Mouse (Mus musculus) left cerebral cortex, postnatal 36 days (tissue): ENCODE results near the gene Hist1h2ad. TPM values are rescaled to one million over a fixed set of nuclear protein-coding genes. Genes with fewer than 3 reads are reported as not detected.
"Not testable (repeated sequence)": the region's sequence is repeated elsewhere in the genome, so short reads cannot be mapped to it uniquely, and the experiment has no call there.

Experiments used
- DNase-seq, 2 experiments: peaks; one replicate each; pipeline ENCODE4 v3.0.0; 2021 to 2022; ENCODE audit warnings: low spot score in 2 of 2, mixed read lengths in 1 of 2
- intact Hi-C: fragments of 180-260 bp; cut with DNase I; formaldehyde crosslinking; loops from one replicate; pipeline ENCODE4 v1.15.1; 2025
- total RNA-seq, 2 experiments: library from RNA; stranded (reverse); gene quantifications; 2 replicates each; pipeline ENCODE4 v1.2.3; 2021

Gene Hist1h2ad
- total RNA-seq, 2 experiments from 2014 or later = 3.1 to 8.2 TPM

DNA sequence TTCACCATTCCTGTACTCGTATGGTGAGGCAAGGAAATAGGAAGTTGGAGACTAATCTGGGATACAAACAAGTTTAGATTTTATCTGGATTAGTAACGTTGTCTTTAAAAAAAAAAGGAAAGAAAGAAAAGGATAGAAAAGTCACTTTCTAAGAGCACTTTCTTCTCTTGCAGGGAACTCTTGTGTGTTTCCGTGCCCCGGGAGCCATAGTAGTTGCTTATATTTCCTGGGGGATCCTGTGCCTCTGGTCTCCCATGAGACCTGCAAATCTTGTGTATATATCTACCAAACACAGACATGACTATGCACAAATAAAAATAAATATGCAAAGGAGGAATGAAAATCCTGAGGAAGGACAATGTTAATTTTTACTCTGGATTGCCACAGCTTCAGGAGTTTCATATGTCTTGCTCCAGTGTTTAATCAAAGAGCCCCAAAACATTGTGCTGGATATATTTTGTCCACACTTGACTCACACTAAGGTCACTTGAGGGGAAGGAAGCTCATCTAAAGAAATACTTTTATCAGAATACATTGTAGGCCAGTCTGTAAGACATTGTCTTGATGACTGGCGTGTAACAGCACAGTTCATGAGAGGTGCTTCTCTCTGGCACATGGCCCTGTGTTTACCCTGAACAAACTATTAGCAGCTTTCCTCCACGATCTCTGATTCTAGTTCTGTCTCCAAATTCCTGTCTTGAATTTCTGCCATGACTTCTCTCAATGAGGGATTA is 2.9 kb downstream of the Hist1h2ad start:
- no peak for DNase-seq
- intact Hi-C loops = no loop called here

DNA sequence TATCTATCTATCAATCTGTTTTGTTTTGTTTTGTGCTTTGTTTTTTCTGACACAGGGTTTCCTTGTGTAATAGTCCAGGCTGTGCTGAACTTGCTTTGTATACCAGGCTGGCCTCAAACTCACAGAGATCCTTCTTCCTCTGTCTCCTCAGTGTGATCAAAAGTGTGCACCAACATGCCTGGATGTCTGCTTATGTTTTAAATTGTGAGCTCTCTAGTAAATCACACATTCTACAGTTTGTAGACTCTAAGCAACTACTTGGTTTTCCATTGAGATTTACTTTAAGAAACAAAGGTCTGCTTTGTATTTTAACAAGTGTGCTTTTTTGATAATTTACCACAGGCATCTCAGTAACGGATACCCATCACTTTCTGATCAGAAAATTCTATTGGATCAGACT is 3.7 kb downstream of the Hist1h2ad start:
- intact Hi-C loops = no loop called here
- DNase-seq = no peak

DNA sequence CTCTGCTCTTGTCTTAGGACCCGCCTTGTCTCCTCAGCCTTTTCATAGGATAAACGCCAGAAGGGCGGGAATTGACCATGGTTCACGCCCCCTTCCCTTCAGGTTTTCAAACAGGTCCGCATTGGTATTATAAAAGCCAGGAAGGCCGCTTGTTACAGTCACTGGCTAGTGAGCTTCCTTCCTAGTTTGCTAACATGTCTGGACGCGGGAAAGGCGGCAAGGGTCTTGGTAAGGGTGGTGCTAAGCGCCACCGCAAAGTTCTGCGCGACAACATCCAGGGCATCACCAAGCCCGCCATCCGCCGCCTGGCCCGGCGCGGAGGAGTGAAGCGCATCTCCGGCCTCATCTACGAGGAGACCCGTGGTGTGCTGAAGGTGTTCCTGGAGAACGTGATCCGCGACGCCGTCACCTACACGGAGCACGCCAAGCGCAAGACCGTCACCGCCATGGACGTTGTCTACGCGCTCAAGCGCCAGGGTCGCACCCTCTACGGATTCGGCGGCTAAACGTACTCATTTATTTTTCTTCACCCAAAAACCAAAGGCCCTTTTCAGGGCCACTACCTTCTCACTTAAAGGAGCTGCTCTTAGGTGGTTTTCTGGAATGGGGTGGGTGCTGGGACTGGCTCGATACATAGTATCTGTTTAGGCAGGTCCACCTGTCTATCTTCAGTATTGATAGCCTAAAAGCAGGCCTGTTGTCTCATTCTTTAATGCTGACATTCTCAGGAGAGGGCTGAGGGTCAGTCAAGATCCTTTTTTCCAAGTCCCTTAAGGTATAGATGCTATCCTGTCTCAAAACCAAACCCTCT is 7.4 kb downstream of the Hist1h2ad start, which contains the start of gene Hist1h4d:
TSS of gene Hist1h4d (plus strand) at position 191 of the 811 bp plus-strand sequence.
- DNase-seq = peak; percentile 98
- intact Hi-C loops = loop anchor here (5.0 kb wide), 2 partner anchors 49 to 161 kb away; partner anchors contain the start of genes Hist1h2af and Hist1h4h

DNA sequence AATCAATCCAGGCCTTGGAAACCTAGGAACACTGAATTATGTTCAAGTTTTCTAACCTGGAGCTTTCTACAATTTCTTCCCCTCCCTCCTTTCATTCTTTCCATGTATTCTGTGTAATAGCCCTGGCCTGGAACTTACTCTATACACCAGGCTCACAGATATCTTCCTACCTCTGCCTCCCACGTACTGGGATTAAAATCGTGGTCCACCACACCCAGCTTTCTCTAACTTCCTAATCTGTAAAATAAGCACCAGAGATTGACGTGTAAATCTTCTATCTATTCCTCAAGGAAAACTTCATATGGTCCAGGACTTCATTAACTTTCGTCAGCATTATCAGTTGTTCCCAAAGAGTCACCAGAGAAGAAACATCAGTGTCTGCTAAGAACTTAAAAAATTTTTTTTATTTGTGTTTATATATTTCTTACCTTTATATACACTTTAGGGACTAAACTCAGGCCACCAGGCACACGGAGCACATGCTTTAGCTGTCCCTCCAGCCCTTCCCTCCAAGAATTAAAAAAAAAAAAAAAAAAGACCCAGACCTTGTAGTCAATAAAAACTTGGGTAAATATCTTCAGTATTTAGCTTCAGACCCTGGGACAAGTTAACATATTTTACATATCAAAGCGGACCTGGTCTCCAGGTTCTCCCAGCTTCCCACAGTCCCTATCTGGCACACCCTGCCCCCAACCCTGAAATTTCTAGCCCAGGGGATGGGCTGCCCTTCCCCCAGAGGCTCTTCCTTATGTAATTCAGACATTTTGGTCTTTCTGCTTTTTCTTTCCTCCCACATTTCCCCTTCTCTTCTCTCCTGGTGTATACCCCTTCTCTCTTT is 8.3 kb downstream of the Hist1h2ad start:
- no peak for DNase-seq
- intact Hi-C loops = loop anchor here (5.0 kb wide), 2 partner anchors 50 to 160 kb away; partner anchors contain the start of genes Hist1h2af and Hist1h4h

DNA sequence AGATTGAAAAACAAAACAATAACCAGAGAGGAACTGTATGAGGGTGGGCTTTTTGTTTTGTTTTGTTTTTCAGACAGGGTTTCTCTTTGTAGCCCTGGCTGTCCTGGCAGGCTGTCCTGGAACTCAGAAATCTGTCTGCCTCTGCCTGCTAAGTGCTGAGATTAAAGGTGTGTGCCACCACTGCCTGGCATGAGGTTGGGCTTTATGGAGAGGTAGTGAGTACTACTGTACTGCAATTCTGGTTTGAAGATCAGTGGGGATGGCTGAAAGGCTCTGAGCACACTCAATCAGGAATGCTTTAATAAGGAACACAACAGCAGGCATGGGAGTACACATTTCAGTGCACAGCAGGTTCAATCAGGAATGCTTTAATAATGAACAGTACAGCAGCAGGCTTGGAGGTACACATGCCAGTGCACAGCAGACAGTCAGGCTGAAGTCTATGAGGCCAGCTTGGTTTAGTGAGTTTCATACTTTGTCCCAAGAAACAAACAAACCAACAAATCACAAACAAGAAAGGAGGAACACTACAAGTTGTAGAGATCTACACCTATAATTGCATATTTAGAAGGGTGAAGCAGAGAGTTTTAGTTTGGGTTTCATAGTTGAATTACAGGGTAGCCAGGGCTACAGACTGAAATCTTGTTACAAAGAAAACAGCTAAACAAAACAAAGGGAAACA is 9.3 kb downstream of the Hist1h2ad start:
- no peak for DNase-seq
- intact Hi-C loops = loop anchor here (5.0 kb wide), 2 partner anchors 51 to 159 kb away; partner anchors contain the start of genes Hist1h2af and Hist1h4h

DNA sequence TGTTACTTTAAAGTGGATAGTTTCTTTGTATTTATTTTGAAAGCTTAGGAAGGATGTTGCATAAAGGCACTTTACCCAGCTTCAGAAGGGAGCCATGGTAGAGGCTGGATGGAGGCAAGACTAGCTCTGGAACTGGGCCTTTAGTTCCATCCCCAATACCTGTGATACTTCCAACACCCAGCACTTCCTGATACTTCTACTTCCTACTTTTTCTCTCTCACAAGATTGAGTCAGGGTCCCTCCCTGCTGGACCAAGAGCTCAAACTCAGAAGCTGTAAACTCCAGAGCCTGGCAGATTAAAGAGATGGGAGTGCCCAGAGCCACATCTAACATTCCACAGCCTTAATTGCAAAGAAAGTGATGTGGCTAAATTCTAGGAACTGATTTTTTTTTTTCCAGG is 10.2 kb downstream of the Hist1h2ad start:
- no peak for DNase-seq
- intact Hi-C loops = loop anchor here (5.0 kb wide), 2 partner anchors 52 to 158 kb away; partner anchors contain the start of genes Hist1h2af and Hist1h4h

DNA sequence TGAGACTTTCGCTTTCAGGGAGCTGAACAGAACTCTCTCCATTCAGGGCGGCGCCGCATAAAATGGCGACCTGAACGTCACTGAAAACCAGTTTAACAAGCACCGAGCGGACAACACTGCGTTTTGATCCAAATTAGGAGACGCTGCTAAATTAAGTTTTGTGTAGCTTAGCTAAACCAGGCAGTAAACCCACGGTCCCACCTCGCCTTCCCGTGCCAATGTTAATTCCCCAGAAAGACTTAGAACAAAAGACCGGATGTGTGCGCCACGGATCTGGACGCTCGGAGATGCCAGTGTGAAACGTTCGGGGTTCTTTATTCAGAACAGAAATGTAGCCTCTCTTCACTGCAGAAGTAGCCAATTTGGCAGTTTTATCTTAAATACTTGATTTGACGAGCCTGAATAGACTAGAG is 10.9 kb downstream of the Hist1h2ad start:
- intact Hi-C loops = loop anchor here (1.0 to 5.0 kb wide), 3 partner anchors 37 to 112 kb away; partner anchors contain the start of genes Hist1h1e, Hist1h2ac, Hist1h2bc and Hist1h2be
- peak; percentile 76 to 77 for DNase-seq

DNA sequence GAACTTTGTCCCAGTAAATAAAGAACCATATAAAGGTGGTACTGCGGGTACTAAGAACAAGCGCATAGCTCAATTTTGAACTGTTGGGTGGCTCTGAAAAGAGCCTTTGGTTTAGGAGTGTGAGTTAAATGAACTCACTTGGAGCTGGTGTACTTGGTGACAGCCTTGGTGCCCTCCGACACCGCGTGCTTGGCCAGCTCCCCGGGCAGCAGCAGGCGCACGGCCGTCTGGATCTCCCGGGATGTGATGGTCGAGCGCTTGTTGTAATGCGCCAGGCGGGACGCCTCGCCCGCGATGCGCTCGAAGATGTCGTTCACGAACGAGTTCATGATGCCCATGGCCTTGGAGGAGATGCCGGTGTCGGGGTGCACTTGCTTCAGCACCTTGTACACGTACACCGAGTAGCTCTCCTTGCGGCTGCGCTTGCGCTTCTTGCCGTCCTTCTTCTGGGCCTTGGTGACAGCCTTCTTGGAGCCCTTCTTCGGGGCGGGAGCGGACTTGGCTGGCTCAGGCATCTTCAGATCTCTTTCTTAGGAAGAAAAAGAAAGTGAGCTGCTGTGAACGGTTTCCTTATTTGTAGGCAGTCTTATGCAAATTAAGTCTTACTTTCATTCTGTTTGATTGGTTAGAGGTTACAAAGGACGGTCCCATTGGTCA is 11.4 kb downstream of the Hist1h2ad start:
- DNase-seq = peak; percentile 67
- intact Hi-C loops = loop anchor here (1.0 to 5.0 kb wide), 3 partner anchors 37 to 112 kb away; partner anchors contain the start of genes Hist1h1e, Hist1h2ac, Hist1h2bc and Hist1h2be

DNA sequence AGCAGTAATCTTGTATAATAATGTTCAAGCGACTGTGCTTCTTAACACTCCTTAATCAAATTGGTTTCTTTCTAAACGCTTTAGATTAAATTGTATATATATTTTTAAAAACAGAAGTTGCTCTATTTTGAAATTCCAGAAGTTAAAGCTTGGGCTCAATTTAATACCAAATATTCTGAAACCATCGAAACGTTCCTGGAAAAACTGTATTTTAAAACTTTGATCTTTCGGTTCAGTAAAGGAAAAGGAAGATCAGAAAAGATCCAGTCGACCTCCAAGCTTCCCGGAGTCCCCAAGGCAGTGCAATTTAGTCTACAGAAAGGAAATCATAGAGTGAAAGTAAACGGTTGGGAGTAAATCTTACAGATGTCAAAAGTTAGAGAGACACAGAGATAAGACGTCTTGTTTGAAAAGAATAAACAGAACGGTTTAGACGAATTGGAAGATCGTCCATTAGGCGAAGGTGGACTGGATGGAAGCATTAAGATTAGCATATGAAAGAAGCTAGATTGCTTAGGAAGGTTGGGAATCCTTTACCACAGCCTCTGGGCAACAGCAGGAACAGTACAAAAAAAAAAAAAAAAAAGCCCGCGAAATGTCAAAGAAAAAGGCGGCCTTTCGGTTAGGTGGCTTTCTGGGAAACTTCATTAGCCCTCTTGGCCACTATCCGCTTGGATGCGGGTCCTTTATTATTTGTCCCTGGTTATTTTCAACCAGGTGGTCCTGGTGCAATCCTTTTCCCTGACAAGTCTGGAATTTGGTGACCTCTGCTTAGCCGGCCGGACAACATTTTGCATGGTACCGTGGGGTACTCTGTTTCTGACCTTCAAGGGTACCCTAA is 12.1 kb downstream of the Hist1h2ad start:
- intact Hi-C loops = loop anchor here (5.0 kb wide), 2 partner anchors 36 to 96 kb away; partner anchors contain the start of genes Hist1h1e, Hist1h2ac, Hist1h2bc and Hist1h2be
- no peak for DNase-seq

DNA sequence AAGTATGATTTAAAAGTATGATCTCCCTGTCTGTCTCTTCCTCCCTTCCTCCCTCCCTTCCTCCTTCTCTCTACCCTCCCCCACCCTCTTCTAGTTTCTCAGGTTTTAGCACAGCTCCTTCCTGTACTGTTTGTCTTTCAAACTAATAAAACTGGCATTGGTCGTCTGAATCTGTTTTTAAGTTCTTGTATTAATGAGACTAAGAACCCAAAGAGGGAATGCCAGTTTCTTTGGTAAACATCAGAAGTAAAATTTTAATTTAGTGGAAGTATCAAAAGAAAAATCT is 12.7 kb downstream of the Hist1h2ad start:
- intact Hi-C loops = loop anchor here (5.0 kb wide), 2 partner anchors 35 to 95 kb away; partner anchors contain the start of genes Hist1h1e, Hist1h2ac, Hist1h2bc and Hist1h2be

DNA sequence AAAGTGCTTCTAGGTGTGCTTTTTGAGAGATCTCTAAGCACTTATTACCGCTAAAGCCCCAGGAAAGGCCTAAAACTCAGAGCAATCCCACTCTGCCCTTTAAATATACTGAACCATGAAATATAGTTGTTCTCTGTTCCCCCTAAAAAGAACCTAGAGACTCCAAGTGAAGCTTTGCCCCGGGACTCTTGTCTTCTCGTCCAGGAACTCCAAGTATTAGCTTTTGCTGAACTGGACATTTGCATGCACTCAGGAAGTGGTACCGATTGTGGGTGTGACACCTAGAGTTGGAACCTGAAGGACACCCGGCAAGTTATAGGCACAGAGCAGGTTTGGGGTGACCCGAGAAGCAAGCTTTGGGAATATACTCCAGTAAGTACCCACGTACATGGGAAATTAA is 17.0 kb downstream of the Hist1h2ad start:
- no peak for DNase-seq
- intact Hi-C loops = no loop called here

More for the DNA sequence above, 12.7 kb downstream of the Hist1h2ad start:
- no peak for DNase-seq

DNA sequence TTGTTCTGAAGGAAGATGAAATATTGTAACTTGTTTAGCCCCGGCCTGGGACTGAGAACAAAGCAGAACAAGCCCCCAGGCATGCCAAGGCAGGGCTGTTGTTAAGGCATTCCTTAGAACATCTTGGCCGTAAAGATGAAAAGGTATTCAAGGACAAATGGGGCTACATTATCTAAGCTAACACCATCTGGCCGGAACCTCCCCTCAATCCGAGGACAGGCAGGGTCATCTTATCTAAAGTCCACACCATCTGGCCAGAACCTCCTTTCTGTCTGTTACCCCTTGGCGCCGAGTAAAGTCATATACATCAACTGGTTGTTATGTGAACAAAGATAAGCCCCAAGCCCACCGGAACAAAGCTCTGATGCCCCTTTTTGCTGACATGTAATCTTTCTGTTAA is 17.7 kb downstream of the Hist1h2ad start:
- intact Hi-C loops, DNase-seq: not testable (repeated sequence)

DNA sequence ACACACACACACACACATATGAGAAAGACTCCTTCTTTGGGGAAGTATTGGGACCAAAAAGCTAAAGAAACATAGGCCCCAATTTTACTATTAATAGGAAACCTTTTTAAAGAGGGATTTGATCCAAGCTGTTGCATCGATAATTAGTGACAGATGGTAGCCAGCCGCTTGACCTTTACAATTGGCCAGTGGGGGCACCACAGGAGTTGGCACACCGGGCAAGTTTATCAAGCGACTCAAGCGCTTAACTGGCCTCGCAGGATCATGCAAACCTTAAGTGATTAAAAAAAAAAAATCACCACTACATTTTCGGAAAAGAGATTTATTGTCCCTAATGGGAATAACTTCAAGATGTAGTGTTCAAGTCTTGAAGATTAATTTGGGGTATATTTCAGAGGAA is 18.4 kb downstream of the Hist1h2ad start:
- no peak for DNase-seq
- intact Hi-C loops = no loop called here

DNA sequence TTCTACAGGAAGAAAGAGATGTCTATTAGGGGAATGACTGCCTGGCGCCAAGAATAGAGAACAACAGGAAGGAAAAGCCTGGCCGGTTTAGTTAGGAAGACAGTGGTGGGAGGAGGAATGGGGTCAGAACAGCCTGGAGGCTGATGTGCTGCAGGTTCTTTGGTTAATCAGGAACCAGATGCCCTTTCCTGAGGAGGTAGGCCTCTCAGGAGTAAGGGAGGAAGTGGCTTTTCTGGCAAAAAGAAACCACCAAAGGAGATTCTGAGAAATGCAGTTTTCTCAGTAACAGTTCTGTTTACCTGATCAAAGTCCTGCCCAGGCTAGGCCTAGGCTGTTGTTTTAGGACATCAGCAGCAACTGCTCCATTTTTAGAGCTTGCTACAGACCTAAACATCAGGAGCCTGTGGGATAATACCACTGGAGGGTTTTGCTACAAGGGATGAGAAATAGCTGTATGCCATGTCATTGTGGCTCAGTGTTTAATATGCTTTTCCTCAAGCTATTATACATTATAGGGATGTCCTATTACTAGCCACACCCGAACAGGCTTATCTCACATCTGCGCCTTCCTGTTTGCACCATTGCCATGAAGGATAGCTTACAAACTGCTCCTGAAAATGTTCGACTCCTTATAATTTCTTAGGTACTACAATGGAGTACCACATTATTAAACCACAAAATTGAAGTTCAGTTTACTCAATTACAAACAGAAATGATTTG is 19.0 kb downstream of the Hist1h2ad start:
- no peak for DNase-seq
- intact Hi-C loops = no loop called here

DNA sequence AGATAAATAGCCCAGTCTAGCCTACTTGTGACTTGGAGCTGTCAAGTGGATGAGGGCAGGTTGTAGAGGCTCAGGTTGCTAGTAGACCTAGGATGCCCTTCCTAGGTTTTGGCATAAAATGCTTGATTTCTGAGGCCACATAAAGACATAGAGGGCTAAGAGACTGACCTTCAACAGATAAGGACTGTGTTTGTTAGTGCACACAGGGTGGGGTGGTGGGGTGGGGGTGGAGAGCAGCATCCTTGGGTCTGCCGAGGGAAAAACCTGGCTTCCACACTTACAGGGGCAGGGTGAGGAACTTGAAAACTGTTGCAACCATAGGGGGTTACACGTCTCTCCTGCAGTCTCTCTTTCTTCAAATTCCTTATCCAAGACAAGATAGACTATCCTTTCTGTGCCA is 21.0 kb downstream of the Hist1h2ad start:
- intact Hi-C loops = no loop called here
- DNase-seq = no peak

DNA sequence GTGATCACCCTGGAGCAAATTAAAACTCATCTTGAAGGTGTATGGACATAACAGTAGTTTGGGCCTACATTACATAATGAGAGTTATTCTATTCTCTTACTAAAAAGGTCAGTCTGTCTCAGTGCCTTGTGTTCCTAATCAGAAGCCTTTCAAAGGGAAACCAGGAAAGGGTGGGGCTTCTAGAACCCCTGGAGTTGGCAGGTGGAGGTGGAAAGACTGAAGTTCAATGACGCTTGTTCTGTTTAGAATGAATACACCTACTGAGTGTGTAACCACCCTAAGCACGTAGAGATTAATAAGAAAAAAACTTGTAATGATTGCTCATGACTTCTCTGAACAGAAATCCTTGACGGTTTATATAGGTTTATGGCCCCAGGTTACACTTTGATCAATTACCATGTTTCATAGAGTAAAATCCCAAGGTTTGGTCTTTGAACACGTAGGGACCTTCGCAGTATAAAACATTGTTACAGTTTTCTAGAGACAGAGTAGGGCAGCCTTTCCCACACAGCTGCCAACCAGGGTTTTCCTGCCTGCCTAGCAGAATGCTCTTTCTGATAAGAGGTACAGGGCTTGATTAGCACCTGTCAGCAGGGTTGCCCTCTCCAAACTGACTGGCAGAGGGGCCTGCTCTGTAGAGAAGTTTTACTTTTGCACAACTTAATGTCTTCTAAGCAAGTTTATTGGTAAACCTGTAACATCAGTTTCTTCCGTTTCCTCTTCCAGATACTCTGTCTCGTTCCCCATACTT is 21.6 kb downstream of the Hist1h2ad start:
- DNase-seq = no peak
- intact Hi-C loops = no loop called here
